Mouse (Mus musculus) CD4-positive, CD25-positive, alpha-beta regulatory T cell, adult 4 months (primary cell): Measurements from ENCODE around the gene Ctrc. TPM values are rescaled to one million over a fixed set of nuclear protein-coding genes. Genes with fewer than 3 reads are reported as not detected.
A peak's percentile ranks its signal among the peaks of the same experiment; 100 is the strongest.

Experiments used
- ATAC-seq: one replicate; pipeline ENCODE4 v1.8.0; 2017
- polyA plus RNA-seq, 2 experiments: library from polyadenylated mRNA; unstranded; fragments of 100-300 nt; shearing (Covaris generic); gene quantifications; one replicate each; pipeline ENCODE4 v1.2.1; 2017

The Ctrc gene
- polyA plus RNA-seq, 2 experiments from 2014 or later, result not detected

- no peak for ATAC-seq
Measured at GRCm38 (mm10) chr4:141866933-141867490, 20.9 kb upstream of the Ctrc start.

GRCm38 (mm10) chr4:141865600-141865999 is 19.4 kb upstream of the Ctrc start:
- no peak for ATAC-seq

GRCm38 (mm10) chr4:141865006-141865405 is 18.8 kb upstream of the Ctrc start:
- ATAC-seq, result no peak

GRCm38 (mm10) chr4:141864506-141864905 is 18.3 kb upstream of the Ctrc start:
- no peak for ATAC-seq

- ATAC-seq, result peak; percentile 40
Measured at GRCm38 (mm10) chr4:141863726-141864280, 17.6 kb upstream of the Ctrc start.

- no peak for ATAC-seq
Measured at GRCm38 (mm10) chr4:141862867-141863266, 16.7 kb upstream of the Ctrc start.

GRCm38 (mm10) chr4:141861591-141862295 is 15.6 kb upstream of the Ctrc start:
- ATAC-seq, result peak; percentile 79

- ATAC-seq, result no peak
Measured at GRCm38 (mm10) chr4:141860246-141860841, 14.2 kb upstream of the Ctrc start.

- no peak for ATAC-seq
Measured at GRCm38 (mm10) chr4:141859351-141859750, 13.2 kb upstream of the Ctrc start.

GRCm38 (mm10) chr4:141858501-141858900 is 12.3 kb upstream of the Ctrc start:
- ATAC-seq, result no peak

- ATAC-seq, result peak; percentile 51
Measured at GRCm38 (mm10) chr4:141857422-141857930, 11.3 kb upstream of the Ctrc start.

- peak; percentile 46 for ATAC-seq
Measured at GRCm38 (mm10) chr4:141853437-141853836, 7.3 kb upstream of the Ctrc start.

GRCm38 (mm10) chr4:141834536-141835095 is 11.5 kb downstream of the Ctrc start:
- ATAC-seq, result no peak

GRCm38 (mm10) chr4:141833911-141834310 is 12.2 kb downstream of the Ctrc start:
- ATAC-seq, result no peak

GRCm38 (mm10) chr4:141831361-141831760 is 14.8 kb downstream of the Ctrc start:
- ATAC-seq, result no peak

GRCm38 (mm10) chr4:141830381-141830780 is 15.8 kb downstream of the Ctrc start:
- no peak for ATAC-seq

- no peak for ATAC-seq
Measured at GRCm38 (mm10) chr4:141828177-141828576, 18.0 kb downstream of the Ctrc start.

GRCm38 (mm10) chr4:141827401-141827800 is 18.8 kb downstream of the Ctrc start:
- no peak for ATAC-seq

- ATAC-seq, result no peak
Measured at GRCm38 (mm10) chr4:141826060-141826459, 20.1 kb downstream of the Ctrc start, which contains the start of gene Cela2a. Gene Cela2a (minus strand): TSS chr4:141826160.

- ATAC-seq, result no peak
Measured at GRCm38 (mm10) chr4:141822979-141823378, 23.2 kb downstream of the Ctrc start.

- no peak for ATAC-seq
Measured at GRCm38 (mm10) chr4:141822089-141822488, 24.1 kb downstream of the Ctrc start.

- ATAC-seq, result no peak
Measured at GRCm38 (mm10) chr4:141821178-141821577, 25.0 kb downstream of the Ctrc start.

GRCm38 (mm10) chr4:141819316-141819715 is 26.8 kb downstream of the Ctrc start:
- ATAC-seq, result no peak
